Mouse (Mus musculus) MEL (cell line): ENCODE results near the gene Gm20388. TPM values are rescaled to one million over a fixed set of nuclear protein-coding genes. Genes with fewer than 3 reads are reported as not detected.

Experiments
- DNase-seq: peaks from one replicate; pipeline ENCODE4 v3.0.0; 2011; ENCODE audit warnings: low read depth, low spot score
- H3K27ac ChIP-seq: 2 replicates; pipeline ENCODE4 v1.5.1; 2012; ENCODE audit warnings: low read depth, mild to moderate bottlenecking, control low read depth, low read length, moderate library complexity; ENCODE audit not compliant: control insufficient read depth
- H3K27me3 ChIP-seq, 2 experiments: fragments of 150-350 bp in 1 of 2; sonication (generic) in 1 of 2; 2 replicates each; pipeline ENCODE4 v1.6.1; 2012; ENCODE audit warnings: low read length in 2 of 2, mild to moderate bottlenecking in 2 of 2, improper control_type of control experiment in 1 of 2, moderate library complexity in 1 of 2; ENCODE audit not compliant: insufficient read depth in 2 of 2, control insufficient read depth in 1 of 2
- H3K36me3 ChIP-seq, 2 experiments: 2 replicates each; pipeline ENCODE4 v1.6.1; 2012 to 2014; ENCODE audit warnings: low read length in 2 of 2, improper control_type of control experiment in 1 of 2, inconsistent platforms in 1 of 2, mild to moderate bottlenecking in 1 of 2; ENCODE audit not compliant: insufficient read depth in 2 of 2, control insufficient read depth in 1 of 2
- H3K4me1 ChIP-seq, 2 experiments: fragments of 150-350 bp in 1 of 2; sonication (generic) in 1 of 2; 2 replicates each; pipeline ENCODE4 v1.6.1; 2012; ENCODE audit warnings: low read length in 2 of 2, improper control_type of control experiment in 1 of 2, mild to moderate bottlenecking in 1 of 2; ENCODE audit not compliant: insufficient read depth in 2 of 2, control insufficient read depth in 1 of 2
- H3K4me3 ChIP-seq, 2 experiments: fragments of 150-350 bp in 1 of 2; sonication (generic) in 1 of 2; 2 replicates each; pipeline ENCODE4 v1.5.1; 2012; ENCODE audit warnings: low read depth in 2 of 2, low read length in 2 of 2, mild to moderate bottlenecking in 2 of 2, moderate library complexity in 2 of 2, control low read depth in 1 of 2, improper control_type of control experiment in 1 of 2; ENCODE audit not compliant: control insufficient read depth in 1 of 2, insufficient read depth in 1 of 2
- H3K79me2 ChIP-seq: 2 replicates; pipeline ENCODE4 v1.6.1; 2012; ENCODE audit warnings: mild to moderate bottlenecking, low read length, moderate library complexity; ENCODE audit not compliant: control insufficient read depth, poor library complexity, insufficient read depth
- H3K9ac ChIP-seq: 2 replicates; pipeline ENCODE4 v1.6.1; 2012; ENCODE audit warnings: low read depth, mild to moderate bottlenecking, control low read depth, low read length, moderate library complexity; ENCODE audit not compliant: control insufficient read depth, poor library complexity, severe bottlenecking
- H3K9me3 ChIP-seq: fragments of 150-350 bp; sonication (generic); replicated peaks from 2 replicates; pipeline ENCODE4 v1.6.1; 2012; ENCODE audit warnings: mild to moderate bottlenecking, low read length, improper control_type of control experiment, moderate library complexity; ENCODE audit not compliant: insufficient read depth
- BHLHE40 ChIP-seq: IDR thresholded peaks from 2 replicates; pipeline ENCODE4 v1.6.1; 2012; ENCODE audit warnings: low read depth, mild to moderate bottlenecking, inconsistent platforms, low read length, improper control_type of control experiment, borderline replicate concordance
- CHD1 ChIP-seq: IDR thresholded peaks from 2 replicates; pipeline ENCODE4 v1.6.1; 2012; ENCODE audit warnings: low read depth, mild to moderate bottlenecking, inconsistent platforms, low read length, improper control_type of control experiment
- CHD2 ChIP-seq: IDR thresholded peaks from 2 replicates; pipeline ENCODE4 v1.6.1; 2011; ENCODE audit warnings: low read length, improper control_type of control experiment
- ETS1 ChIP-seq: IDR thresholded peaks from 2 replicates; pipeline ENCODE4 v1.6.1; 2012; ENCODE audit warnings: low read depth, mild to moderate bottlenecking, inconsistent platforms, low read length, improper control_type of control experiment, moderate library complexity
- GATA1 ChIP-seq: IDR thresholded peaks from 2 replicates; pipeline ENCODE4 v1.6.1; 2011; ENCODE audit warnings: low read depth, low read length, improper control_type of control experiment
- MAFK ChIP-seq: IDR thresholded peaks from 2 replicates; pipeline ENCODE4 v1.6.1; 2011; ENCODE audit warnings: low read depth, mild to moderate bottlenecking, low read length, improper control_type of control experiment, borderline replicate concordance
- MYB ChIP-seq: IDR thresholded peaks from 2 replicates; pipeline ENCODE4 v1.6.1; 2011; ENCODE audit warnings: mild to moderate bottlenecking, low read depth, low read length, improper control_type of control experiment
- MYC ChIP-seq: IDR thresholded peaks from 2 replicates; pipeline ENCODE4 v1.6.1; 2011; ENCODE audit warnings: low read depth, mild to moderate bottlenecking, low read length, improper control_type of control experiment, moderate library complexity
- POLR2A ChIP-seq, 2 experiments: IDR thresholded peaks; 2 replicates each; pipeline ENCODE4 v1.6.1; 2011 to 2012; ENCODE audit warnings: low read length in 2 of 2, mild to moderate bottlenecking in 2 of 2, control low read depth in 1 of 2, improper control_type of control experiment in 1 of 2, low read depth in 1 of 2, moderate library complexity in 1 of 2; ENCODE audit not compliant: control insufficient read depth in 1 of 2, insufficient read depth in 1 of 2, poor library complexity in 1 of 2
- POLR2AphosphoS2 ChIP-seq: IDR thresholded peaks from 2 replicates; pipeline ENCODE4 v1.6.1; 2011; ENCODE audit warnings: low read length, improper control_type of control experiment
- RAD21 ChIP-seq: IDR thresholded peaks from 2 replicates; pipeline ENCODE4 v1.6.1; 2011; ENCODE audit warnings: mild to moderate bottlenecking, low read depth, low read length, improper control_type of control experiment
- RCOR1 ChIP-seq: IDR thresholded peaks from 2 replicates; pipeline ENCODE4 v1.6.1; 2012; ENCODE audit warnings: low read depth, mild to moderate bottlenecking, inconsistent platforms, low read length, improper control_type of control experiment
- TAL1 ChIP-seq: IDR thresholded peaks from 2 replicates; pipeline ENCODE4 v1.6.1; 2012; ENCODE audit warnings: mild to moderate bottlenecking, inconsistent platforms, low read length, moderate library complexity, mixed read lengths
- TBP ChIP-seq: IDR thresholded peaks from 2 replicates; pipeline ENCODE4 v1.8.0; 2011; ENCODE audit warnings: low read depth, low read length, improper control_type of control experiment
- UBTF ChIP-seq: IDR thresholded peaks from 2 replicates; pipeline ENCODE4 v1.6.1; 2012; ENCODE audit warnings: low read depth, mild to moderate bottlenecking, inconsistent platforms, low read length, improper control_type of control experiment, moderate library complexity, borderline replicate concordance; ENCODE audit not compliant: insufficient read depth
- USF1 ChIP-seq: IDR thresholded peaks from 2 replicates; pipeline ENCODE4 v1.6.1; 2014; ENCODE audit warnings: low read depth, mild to moderate bottlenecking, inconsistent platforms, low read length, improper control_type of control experiment, moderate library complexity
- USF2 ChIP-seq, 2 experiments: IDR thresholded peaks; 2 replicates each; pipeline ENCODE4 v1.6.1; 2011 to 2012; ENCODE audit warnings: improper control_type of control experiment in 2 of 2, low read length in 2 of 2, borderline replicate concordance in 1 of 2, inconsistent platforms in 1 of 2, low read depth in 1 of 2, mild to moderate bottlenecking in 1 of 2; ENCODE audit not compliant: insufficient read depth in 1 of 2
- polyA plus RNA-seq, 2 experiments: library from polyadenylated mRNA; stranded (reverse) in 1 of 2; unstranded in 1 of 2; fragments of >175 nt in 1 of 2; fragments of >200 nt in 1 of 2; gene quantifications; 2 replicates each; pipeline versions ENCODE4 v1.2.1 to v1.2.4; 2012; ENCODE audit warnings: low replicate concordance in 2 of 2, low read depth in 1 of 2; ENCODE audit not compliant: insufficient read length in 2 of 2, insufficient read depth in 1 of 2, missing spikeins in 1 of 2
- total RNA-seq: library from RNA; depleted of rRNA; stranded (reverse); fragments of 300-350 nt; gene quantifications from 2 replicates; pipeline ENCODE4 v1.2.3, GENCODE M21; 2012

Gene Gm20388
- total and polyA plus RNA-seq, 3 experiments, result 11.1 to 17.8 TPM; not detected in 1

DNA sequence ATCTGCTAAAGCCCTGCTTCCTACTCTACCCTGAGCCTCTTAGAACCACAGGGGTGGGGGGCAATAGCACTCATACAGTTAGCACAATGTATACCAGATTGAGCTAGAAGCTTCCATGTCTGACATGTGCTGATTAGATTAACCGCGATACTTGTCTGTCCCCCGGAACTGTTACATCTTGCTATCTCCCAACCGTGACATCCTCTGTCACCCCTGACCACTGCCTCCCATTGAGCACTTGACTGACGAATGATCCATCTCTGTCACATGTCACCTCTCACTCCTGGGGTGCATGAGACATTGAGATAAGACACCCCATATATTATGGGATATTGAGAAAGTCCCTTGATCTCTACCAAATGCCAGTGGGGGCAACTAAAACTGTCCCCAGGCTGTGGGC is 115.6 kb downstream of the Gm20388 start (continued):
- no peak for TF ChIP-seq TBP

DNA sequence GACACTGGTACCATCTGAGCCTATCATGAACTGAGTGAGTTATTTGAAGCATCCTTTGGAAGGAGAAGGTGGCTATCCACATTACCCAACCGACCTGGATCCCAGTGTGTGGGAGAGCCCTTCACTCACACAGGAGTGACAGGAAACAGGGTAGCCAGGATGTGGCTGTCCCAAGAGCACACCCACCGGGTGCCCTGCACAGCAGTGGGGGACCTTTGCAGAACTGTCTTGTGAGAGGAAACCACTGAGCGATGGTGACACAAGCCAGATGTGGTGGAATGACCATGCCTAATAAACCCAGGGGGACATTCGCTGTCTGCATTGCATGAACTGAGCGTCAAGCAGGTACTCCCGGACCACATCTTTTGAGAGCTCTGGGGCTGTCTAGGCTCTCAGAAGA is 116.3 kb downstream of the Gm20388 start:
- Histone ChIP-seq H3K27me3 (no peaks in the 10 kb centered on the region), H3K27ac (no peak overlapping the region)
- no peak for DNase-seq

DNA sequence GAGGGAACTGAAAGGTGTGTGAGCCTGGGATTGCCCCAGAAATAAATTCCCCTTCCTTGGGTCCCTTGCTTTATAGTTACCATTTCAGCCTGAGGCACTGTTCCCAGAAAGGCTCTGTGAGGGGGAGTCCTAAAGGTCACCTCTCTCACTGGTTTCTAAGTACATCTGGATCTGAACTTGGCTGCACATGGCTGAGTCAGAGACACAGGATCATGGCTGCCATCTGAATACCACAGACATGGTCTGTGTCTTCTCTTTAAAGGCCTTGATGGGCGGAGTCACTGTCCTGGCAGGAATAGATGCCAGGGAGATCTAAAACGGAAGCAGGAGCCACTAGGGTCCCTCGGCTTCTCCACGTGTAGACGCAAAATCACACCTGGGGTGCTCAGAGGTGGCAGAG is 119.8 kb downstream of the Gm20388 start:
- H3K9ac ChIP-seq, result no peak overlapping the region
- peaks cover 0 to 10% of the 10 kb centered on the region in 2 experiments; a peak in 2 of 4 replicates for H3K36me3 ChIP-seq
- peaks cover 0 to 12% of the 10 kb centered on the region in 2 experiments; a peak in 3 of 4 replicates for H3K4me1 ChIP-seq
- no peak overlapping the region for H3K4me3 ChIP-seq
- no peak for DNase-seq
- TF ChIP-seq MAFK (no peak), RAD21 (no peak)
- H3K27ac ChIP-seq, result no peak overlapping the region
- H3K79me2 ChIP-seq, result no peaks in the 10 kb centered on the region
- H3K9me3 ChIP-seq, result no peaks in the 10 kb centered on the region
- no peaks in the 10 kb centered on the region for H3K27me3 ChIP-seq

More for the DNA sequence above, 116.3 kb downstream of the Gm20388 start:
- no peak overlapping the region for H3K9ac ChIP-seq
- TF ChIP-seq RCOR1 (no peak), BHLHE40 (no peak)
- TF ChIP-seq, all 39 proteins: peak for 0
- Histone ChIP-seq H3K4me1 (peaks cover 0 to 13% of the 10 kb centered on the region in 2 experiments; a peak in 3 of 4 replicates), H3K9me3 (no peaks in the 10 kb centered on the region), H3K4me3 (no peak overlapping the region), H3K79me2 (no peaks in the 10 kb centered on the region), H3K36me3 (peaks cover 0 to 10% of the 10 kb centered on the region in 2 experiments; a peak in 2 of 4 replicates)

DNA sequence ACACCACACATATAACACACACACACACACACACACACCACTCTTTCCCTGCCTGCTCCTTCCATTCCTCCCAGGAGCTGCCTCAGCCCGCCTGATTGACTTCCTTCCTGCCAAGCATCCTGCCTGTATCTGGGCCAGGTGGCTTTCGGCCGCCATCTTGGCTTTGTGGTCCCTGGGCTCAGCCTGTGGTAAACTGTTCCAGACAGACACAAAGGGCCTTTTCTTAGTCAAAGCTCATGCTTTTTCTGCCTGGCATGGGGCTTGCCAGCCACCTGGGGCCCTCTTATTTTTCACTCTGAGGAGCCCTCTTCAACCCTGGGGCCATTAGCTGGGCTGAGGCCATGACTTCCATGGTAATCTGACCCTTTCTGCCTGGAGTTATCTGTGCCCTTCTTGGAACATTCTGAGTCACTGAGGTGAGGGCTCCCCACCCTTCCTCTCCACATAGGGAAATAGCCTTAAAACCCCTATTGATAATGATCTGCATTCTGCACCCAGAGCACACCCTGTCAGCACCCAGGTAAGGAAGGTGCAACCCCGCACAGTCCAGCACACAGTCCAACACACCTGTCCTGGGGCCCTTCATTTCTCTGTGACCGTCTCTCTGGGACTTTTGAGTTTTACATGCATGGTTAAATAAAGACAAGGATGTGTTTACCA is 122.0 kb downstream of the Gm20388 start:
- DNase-seq, result no peak
- Histone ChIP-seq H3K9me3 (no peaks in the 10 kb centered on the region), H3K9ac (no peak overlapping the region), H3K79me2 (no peaks in the 10 kb centered on the region), H3K27me3 (no peaks in the 10 kb centered on the region), H3K4me3 (no peak overlapping the region), H3K36me3 (no peaks in the 10 kb centered on the region), H3K4me1 (no peaks in the 10 kb centered on the region), H3K27ac (no peak overlapping the region)
- TF ChIP-seq ETS1, result no peak
- no peak for TF ChIP-seq CHD2
- TF ChIP-seq MYB, result no peak
- no peak for TF ChIP-seq MYC
- TF ChIP-seq TAL1, result no peak
- no peak for TF ChIP-seq USF1
- TF ChIP-seq UBTF, result no peak
- no peak for TF ChIP-seq CHD1
- TF ChIP-seq USF2 (IDR thresholded peaks at IDR 0.05; ENCODE audit: borderline replicate concordance in 1 of 2, insufficient read depth in 1 of 2, low read depth in 1 of 2, low read length in 2 of 2), result no peak
- TF ChIP-seq POLR2A (IDR thresholded peaks at IDR 0.05; ENCODE audit: control insufficient read depth in 1 of 2, insufficient read depth in 1 of 2, low read depth in 1 of 2, low read length in 2 of 2, poor library complexity in 1 of 2), result no peak
- TF ChIP-seq GATA1, result no peak
- TF ChIP-seq POLR2AphosphoS2, result no peak
